Mouse (Mus musculus): ENCODE data around the gene Vmn2r86.

GRCm38 (mm10) chr10:130394232-130394631 is 61.6 kb downstream of the Vmn2r86 start, which contains the start of gene Vmn2r84:
- no peak for TF ChIP-seq CTCF (IDR thresholded peaks at IDR 0.05; ENCODE audit: control insufficient read depth, insufficient read depth, insufficient replicate concordance, low read depth, low read length)
- TF ChIP-seq POLR2A (IDR thresholded peaks at IDR 0.05; ENCODE audit: control insufficient read depth, low read depth, low read length), result no peak
